Mouse (Mus musculus) G1E (cell line): ENCODE data around the gene Tmpo. TPM values are rescaled to one million over a fixed set of nuclear protein-coding genes. Genes with fewer than 3 reads are reported as not detected.
A peak's percentile ranks its signal among the peaks of the same experiment; 100 is the strongest.

Source experiments
- ATAC-seq: 2 replicates; pipeline ENCODE4 v1.8.0; 2016; ENCODE audit warnings: mild to moderate bottlenecking; ENCODE audit not compliant: insufficient number of reproducible peaks, poor library complexity, low FRiP score, severe bottlenecking; ENCODE audit errors: extremely low read depth
- DNase-seq: peaks from one replicate; pipeline ENCODE4 v3.0.0; 2012; ENCODE audit warnings: low spot score
- H3K27me3 ChIP-seq: 2 replicates; pipeline ENCODE4 v1.6.1; 2012; ENCODE audit warnings: mild to moderate bottlenecking, low read length, inconsistent platforms; ENCODE audit not compliant: insufficient read depth
- H3K36me3 ChIP-seq: replicated peaks from 2 replicates; pipeline ENCODE3; 2012; ENCODE audit warnings: mild to moderate bottlenecking, inconsistent platforms
- H3K4me1 ChIP-seq: 2 replicates; pipeline ENCODE4 v1.6.1; 2012; ENCODE audit warnings: low read depth, low read length, inconsistent platforms, mixed read lengths; ENCODE audit not compliant: insufficient read depth
- H3K4me3 ChIP-seq: 2 replicates; pipeline ENCODE4 v1.5.1; 2012; ENCODE audit warnings: low read depth, mild to moderate bottlenecking, inconsistent platforms, low read length, moderate library complexity, mixed read lengths
- H3K9me3 ChIP-seq: replicated peaks from 2 replicates; pipeline ENCODE4 v1.6.1; 2012; ENCODE audit warnings: inconsistent platforms
- CTCF ChIP-seq: IDR thresholded peaks from 2 replicates; pipeline ENCODE4 v1.5.1; 2012; ENCODE audit warnings: low read depth, low read length, inconsistent platforms, mixed read lengths
- GATA1 ChIP-seq: IDR thresholded peaks from 2 replicates; pipeline ENCODE4 v1.6.1; 2012; ENCODE audit warnings: borderline replicate concordance, low read length, inconsistent platforms, mixed read lengths
- GATA2 ChIP-seq: IDR thresholded peaks from 2 replicates; pipeline ENCODE4 v1.6.1; 2012; ENCODE audit warnings: low read depth, low read length, inconsistent platforms, borderline replicate concordance
- POLR2AphosphoS5 ChIP-seq: IDR thresholded peaks from 2 replicates; pipeline ENCODE4 v1.6.1; 2012; ENCODE audit warnings: low read depth, low read length, inconsistent platforms; ENCODE audit not compliant: insufficient replicate concordance
- TAL1 ChIP-seq: conservative IDR thresholded peaks from 2 replicates; pipeline ENCODE4 v1.6.1; 2012; ENCODE audit warnings: low read depth, low read length, inconsistent platforms, mixed read lengths
- polyA plus RNA-seq: library from polyadenylated mRNA; stranded (reverse); fragments of >175 nt; gene quantifications from 2 replicates; pipeline ENCODE4 v1.2.3, GENCODE M21; 2012
- total RNA-seq, 2 experiments: library from RNA; stranded (forward) in 1 of 2; stranded (reverse) in 1 of 2; fragments of 200-1000 nt in 1 of 2; fragments of >200 nt in 1 of 2; fragmentation: Nextera tagmentation in 1 of 2; gene quantifications; 2 replicates each; pipeline ENCODE4 v1.2.3; 2014 to 2017

Gene Tmpo
- total and polyA plus RNA-seq, 3 experiments: 247 to 529 (median 390) TPM

- Histone ChIP-seq H3K27me3 (no peaks in the 10 kb centered on the region), H3K36me3 (peaks cover 88% of the 10 kb centered on the region), H3K4me3 (no peak overlapping the region), H3K9me3 (no peaks in the 10 kb centered on the region), H3K4me1 (peaks cover 30% of the 10 kb centered on the region)
- no peak for DNase-seq
- ATAC-seq: no peak
- TF ChIP-seq GATA2 (no peak), CTCF (no peak), POLR2AphosphoS5 (no peak), GATA1 (no peak), TAL1 (no peak)
These were observed 18.5 kb downstream of the Tmpo start for GRCm38 (mm10) chr10:91162511-91163163.

- ATAC-seq: no peak
- Histone ChIP-seq H3K27me3 (no peaks in the 10 kb centered on the region), H3K4me3 (no peak overlapping the region), H3K4me1 (peaks cover 26% of the 10 kb centered on the region), H3K9me3 (no peaks in the 10 kb centered on the region), H3K36me3 (peaks cover 89% of the 10 kb centered on the region)
- no peak for TF ChIP-seq GATA2
- no peak for TF ChIP-seq POLR2AphosphoS5
- no peak for TF ChIP-seq GATA1
- TF ChIP-seq CTCF: no peak
- no peak for TF ChIP-seq TAL1
- no peak for DNase-seq
These were observed 19.0 kb downstream of the Tmpo start for GRCm38 (mm10) chr10:91162077-91162476.

GRCm38 (mm10) chr10:91161006-91161405 lies 20.1 kb downstream of the Tmpo start:
- H3K27me3 ChIP-seq: no peaks in the 10 kb centered on the region
- H3K4me3 ChIP-seq: no peak overlapping the region
- peaks cover 21% of the 10 kb centered on the region for H3K4me1 ChIP-seq
- H3K36me3 ChIP-seq: peaks cover 92% of the 10 kb centered on the region
- DNase-seq (no peak), ATAC-seq (no peak)
- no peaks in the 10 kb centered on the region for H3K9me3 ChIP-seq
- no peak for TF ChIP-seq TAL1
- TF ChIP-seq GATA1: no peak
- TF ChIP-seq CTCF: no peak
- TF ChIP-seq GATA2: no peak
- TF ChIP-seq POLR2AphosphoS5: no peak

DNA sequence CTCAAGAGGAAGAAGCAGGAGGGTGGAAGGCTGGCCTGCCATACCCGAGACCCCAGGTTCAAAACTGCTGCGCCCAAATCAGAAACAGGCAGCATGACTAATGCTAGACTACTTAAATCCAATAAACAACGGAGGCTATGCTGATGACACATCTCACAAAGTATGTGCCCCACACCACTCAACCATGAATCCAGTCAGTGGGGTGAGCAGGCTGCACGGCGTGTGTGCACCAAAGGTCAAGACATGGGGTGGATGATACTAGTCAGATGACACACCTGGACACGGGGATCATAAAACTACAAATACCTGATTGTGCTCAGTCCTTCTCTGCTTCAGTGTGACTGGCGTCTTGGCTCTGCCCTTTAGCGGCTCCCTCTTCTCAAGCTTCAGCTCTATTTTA lies 22.7 kb downstream of the Tmpo start:
- DNase-seq (no peak), ATAC-seq (no peak)
- no peak for TF ChIP-seq GATA1
- no peak for TF ChIP-seq GATA2
- TF ChIP-seq TAL1: no peak
- 0 out of 2 replicates have a peak, but pooled peaks have one; percentile 69 for TF ChIP-seq POLR2AphosphoS5
- Histone ChIP-seq H3K4me1 (peaks cover 15% of the 10 kb centered on the region; the same call in 1 of the 2 replicates), H3K4me3 (no peak overlapping the region), H3K9me3 (no peaks in the 10 kb centered on the region), H3K27me3 (no peaks in the 10 kb centered on the region), H3K36me3 (peaks cover 98% of the 10 kb centered on the region)

GRCm38 (mm10) chr10:91156338-91156737 lies 24.8 kb downstream of the Tmpo start:
- Histone ChIP-seq H3K4me3 (no peak overlapping the region), H3K27me3 (no peaks in the 10 kb centered on the region), H3K9me3 (no peaks in the 10 kb centered on the region), H3K36me3 (peaks cover 96% of the 10 kb centered on the region), H3K4me1 (peaks cover 8% of the 10 kb centered on the region; the same call in 1 of the 2 replicates)
- ATAC-seq (no peak), DNase-seq (no peak)
- TF ChIP-seq CTCF (no peak), GATA1 (no peak), TAL1 (no peak), GATA2 (no peak), POLR2AphosphoS5 (no peak)

- H3K9me3 ChIP-seq: no peaks in the 10 kb centered on the region
- H3K27me3 ChIP-seq: no peaks in the 10 kb centered on the region
- H3K36me3 ChIP-seq: peaks cover 96% of the 10 kb centered on the region
- ATAC-seq (no peak), DNase-seq (no peak)
- H3K4me3 ChIP-seq: no peak overlapping the region
- no peak for TF ChIP-seq CTCF
- H3K4me1 ChIP-seq: peaks cover 8% of the 10 kb centered on the region; the same call in 1 of the 2 replicates
These were observed 27.1 kb downstream of the Tmpo start for GRCm38 (mm10) chr10:91153894-91154503.

DNA sequence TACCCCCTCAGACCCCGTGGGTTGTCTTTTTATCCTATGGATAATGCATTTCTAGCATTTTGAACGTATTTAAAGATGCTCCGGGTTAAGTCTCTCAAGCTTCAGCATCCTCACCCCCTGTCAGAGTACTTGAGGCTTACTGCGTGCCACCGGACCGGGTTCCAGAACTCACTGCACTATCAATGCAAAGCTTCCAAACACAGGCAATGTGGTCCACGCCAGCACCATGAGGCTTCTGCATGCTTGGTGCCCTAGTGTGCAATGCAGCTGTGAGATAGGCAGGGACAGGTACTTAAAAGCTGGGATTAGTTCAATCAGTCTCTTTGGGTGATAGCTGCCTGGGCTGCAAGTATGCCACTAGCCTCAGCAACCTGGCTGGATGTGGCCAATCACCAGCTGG lies 35.7 kb downstream of the Tmpo start:
- no peaks in the 10 kb centered on the region for H3K27me3 ChIP-seq
- H3K4me3 ChIP-seq: no peak overlapping the region
- H3K9me3 ChIP-seq: no peaks in the 10 kb centered on the region
- peaks cover 15% of the 10 kb centered on the region for H3K4me1 ChIP-seq
- H3K36me3 ChIP-seq: peaks cover 55% of the 10 kb centered on the region
- DNase-seq (no peak), ATAC-seq (no peak)
- TF ChIP-seq TAL1 (no peak), GATA1 (no peak), GATA2 (no peak), CTCF (no peak), POLR2AphosphoS5 (no peak)
